Mouse (Mus musculus) T-helper 1 cell (primary cell): ENCODE measurements around the gene Gnpat.

Experiments
- in situ Hi-C: fragments of 300-600 bp; cut with MboI, MseI; formaldehyde crosslinking; loops from one replicate; pipeline ENCODE4 v1.15.1; 2025; ENCODE audit warnings: high pct_unique_total_duplicates

Gene Gnpat

GRCm38 (mm10) chr8:124898251-124898905, 35.5 kb downstream of the Gnpat start:
- in situ Hi-C loops, result no loop called here

GRCm38 (mm10) chr8:124903198-124903597, 40.4 kb downstream of the Gnpat start:
- in situ Hi-C loops, result no loop called here

DNA sequence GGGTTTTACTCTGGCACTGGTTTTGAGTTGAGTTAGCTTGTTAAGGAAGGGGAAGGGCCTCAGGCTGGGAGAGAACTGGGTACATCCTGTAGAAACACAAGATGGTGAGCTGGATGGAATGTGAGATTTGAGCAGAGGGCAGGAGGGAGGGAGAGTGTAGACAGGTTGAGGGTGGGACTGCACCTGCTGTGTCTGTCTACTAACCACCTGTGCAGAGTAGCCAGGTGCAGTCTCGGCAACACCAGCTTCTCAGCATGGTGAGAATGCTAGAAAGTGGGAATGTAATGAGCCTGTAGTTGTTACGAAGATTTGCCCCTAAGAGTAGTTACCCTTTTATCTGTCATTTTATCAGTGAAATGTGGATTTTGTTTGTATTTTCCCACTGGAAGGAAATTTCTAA, 42.6 kb downstream of the Gnpat start:
- in situ Hi-C loops, result no loop called here

GRCm38 (mm10) chr8:124909936-124910335, 47.1 kb downstream of the Gnpat start:
- in situ Hi-C loops, result no loop called here

- in situ Hi-C loops, result no loop called here
Observed at GRCm38 (mm10) chr8:124910349-124910748, 47.5 kb downstream of the Gnpat start.

DNA sequence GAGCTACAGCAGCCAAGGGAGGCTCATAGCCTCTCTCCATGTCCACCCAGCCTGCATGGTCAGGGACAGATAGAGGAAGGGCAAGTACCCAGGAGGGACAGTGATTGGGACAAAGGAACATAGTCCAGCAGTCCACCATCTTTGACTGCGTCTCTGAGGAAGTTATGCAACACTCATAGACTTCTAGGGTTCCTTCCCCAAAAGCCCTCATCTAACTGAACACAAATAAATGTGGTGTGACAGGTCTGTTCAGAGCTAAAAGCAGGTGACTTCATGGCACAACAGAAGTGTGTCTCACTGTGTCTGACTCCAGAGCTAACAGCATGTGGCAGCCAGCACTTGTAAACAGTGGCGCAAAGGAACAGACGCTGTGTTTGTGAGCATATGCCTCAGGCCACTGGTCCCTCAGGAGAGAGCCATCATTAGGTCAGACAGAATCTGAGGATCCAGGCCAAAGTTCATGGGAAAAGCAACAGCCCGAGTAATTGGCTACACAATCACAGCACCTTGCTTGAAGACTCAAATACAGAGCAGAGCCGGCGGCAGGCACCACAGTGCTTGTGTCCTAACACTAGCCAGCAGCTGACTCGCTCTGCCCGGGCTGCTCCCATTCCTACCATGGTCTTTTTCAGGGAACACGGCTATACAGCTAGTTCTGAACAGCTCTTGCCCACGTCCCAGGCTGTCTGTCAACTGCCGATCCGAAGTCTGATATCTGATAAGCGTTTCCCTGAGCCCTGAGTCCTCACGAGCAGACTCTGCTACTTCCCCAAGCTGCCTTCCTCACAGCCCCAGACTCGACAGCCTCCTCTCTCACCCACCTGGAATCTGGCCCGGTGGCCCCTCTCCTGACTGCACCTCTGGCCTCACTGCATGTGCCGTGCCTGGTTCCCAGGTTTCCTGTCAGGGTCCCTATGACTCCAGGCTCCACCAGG, 49.4 kb downstream of the Gnpat start:
- in situ Hi-C loops, result no loop called here

- in situ Hi-C loops, result no loop called here
Observed at GRCm38 (mm10) chr8:124914061-124914460, 51.2 kb downstream of the Gnpat start.

DNA sequence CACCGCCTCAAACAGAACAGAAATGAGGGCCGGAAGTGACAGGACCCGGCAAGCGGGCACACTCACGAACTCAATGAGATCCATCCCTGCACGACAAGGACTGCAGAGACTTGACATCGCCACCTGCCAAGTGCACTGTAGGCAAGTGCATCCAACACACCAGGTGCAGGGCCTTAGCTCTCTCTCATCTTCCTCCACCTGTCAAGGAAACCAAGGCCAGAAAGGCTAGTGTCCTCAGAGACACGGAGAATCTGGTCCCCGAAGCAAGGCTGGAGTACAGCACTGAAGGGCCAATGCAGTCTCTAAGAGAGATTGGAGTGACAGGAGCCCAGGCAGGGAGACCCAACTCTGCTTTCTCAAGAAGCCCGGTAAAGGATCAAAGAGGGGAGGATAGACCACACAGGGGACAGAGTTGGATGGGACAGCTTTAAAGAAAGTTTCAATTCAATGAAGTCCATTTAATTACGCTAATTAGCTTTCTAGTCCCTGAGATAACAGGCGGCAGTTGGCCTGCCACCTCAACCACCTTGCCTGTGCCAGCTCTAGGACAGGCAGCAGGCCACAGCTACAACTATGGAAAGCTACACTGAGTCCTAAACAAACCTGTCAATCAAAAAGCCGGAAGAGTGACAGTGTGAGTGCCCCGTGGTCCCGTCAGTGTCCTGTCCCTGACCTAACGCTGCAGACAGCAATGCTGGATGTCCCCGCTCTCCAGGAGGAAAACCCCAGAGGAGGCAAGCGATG, 55.1 kb downstream of the Gnpat start:
- in situ Hi-C loops, result no loop called here

- in situ Hi-C loops, result no loop called here
Observed at GRCm38 (mm10) chr8:124921369-124922279, 58.8 kb downstream of the Gnpat start.

- in situ Hi-C loops, result no loop called here
Observed at GRCm38 (mm10) chr8:124922490-124923089, 59.8 kb downstream of the Gnpat start.

GRCm38 (mm10) chr8:124923971-124924652, 61.3 kb downstream of the Gnpat start:
- in situ Hi-C loops, result no loop called here

GRCm38 (mm10) chr8:124925544-124926266, 62.9 kb downstream of the Gnpat start:
- in situ Hi-C loops, result no loop called here

- in situ Hi-C loops, result no loop called here
Observed at GRCm38 (mm10) chr8:124926351-124926771, 63.5 kb downstream of the Gnpat start.

DNA sequence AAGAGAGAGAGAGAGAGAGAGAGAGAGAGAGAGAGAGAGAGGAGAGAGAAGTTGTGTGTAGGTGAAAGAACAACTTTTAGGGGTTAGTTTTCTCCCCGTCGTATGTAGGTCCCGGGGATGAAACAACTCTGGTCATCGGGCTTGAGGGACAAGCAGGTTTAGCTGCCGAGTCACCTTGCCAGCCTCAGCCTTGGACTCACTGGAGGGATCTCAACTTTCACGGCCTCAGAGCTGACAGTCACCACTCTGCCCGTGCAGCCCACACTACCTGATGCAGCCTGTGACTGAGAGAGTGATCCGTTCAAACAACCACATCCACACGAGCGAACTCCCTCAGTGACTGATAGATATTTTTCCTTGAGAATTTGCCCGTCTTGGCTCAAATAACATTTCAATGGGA, 66.2 kb downstream of the Gnpat start:
- in situ Hi-C loops, result no loop called here

DNA sequence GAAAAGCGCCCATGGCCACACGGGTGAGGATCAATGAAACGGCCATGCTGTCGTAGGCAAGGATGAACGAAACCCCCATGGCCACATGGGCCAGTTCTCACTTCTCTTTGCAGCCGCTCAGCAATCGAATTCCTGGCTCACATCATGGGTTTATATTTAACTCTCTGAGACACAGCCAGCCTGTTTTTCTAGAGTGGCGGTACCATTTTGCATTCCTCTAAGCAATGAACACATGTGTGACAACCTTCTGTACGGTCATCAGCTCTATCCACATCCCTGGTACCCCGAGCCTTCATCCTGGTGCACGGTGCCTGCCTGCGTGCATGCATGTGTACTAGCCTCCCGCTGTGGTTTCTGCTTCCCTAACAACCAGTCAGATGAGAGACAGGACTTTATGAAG, 67.3 kb downstream of the Gnpat start:
- in situ Hi-C loops, result no loop called here

DNA sequence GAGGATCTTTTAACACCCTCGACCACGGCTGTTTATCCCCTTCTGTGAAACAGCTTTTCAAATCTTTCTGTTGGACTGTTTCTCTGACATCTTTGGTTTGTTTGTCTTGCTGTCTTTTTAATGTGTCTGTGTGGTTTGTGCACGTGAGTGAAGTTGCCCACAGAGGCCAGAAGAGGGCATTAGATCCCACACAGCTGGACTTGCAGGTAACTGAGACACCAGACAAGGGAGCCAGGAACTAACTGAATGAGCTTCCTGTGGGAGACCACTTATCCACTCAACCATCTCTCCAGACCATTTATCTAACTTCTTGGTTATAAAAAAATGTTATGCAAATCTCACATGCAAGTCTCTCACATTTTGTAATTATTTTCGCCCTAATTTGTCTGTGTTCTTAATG, 67.8 kb downstream of the Gnpat start:
- in situ Hi-C loops, result no loop called here

- in situ Hi-C loops, result no loop called here
Observed at GRCm38 (mm10) chr8:124932435-124932834, 69.6 kb downstream of the Gnpat start.

DNA sequence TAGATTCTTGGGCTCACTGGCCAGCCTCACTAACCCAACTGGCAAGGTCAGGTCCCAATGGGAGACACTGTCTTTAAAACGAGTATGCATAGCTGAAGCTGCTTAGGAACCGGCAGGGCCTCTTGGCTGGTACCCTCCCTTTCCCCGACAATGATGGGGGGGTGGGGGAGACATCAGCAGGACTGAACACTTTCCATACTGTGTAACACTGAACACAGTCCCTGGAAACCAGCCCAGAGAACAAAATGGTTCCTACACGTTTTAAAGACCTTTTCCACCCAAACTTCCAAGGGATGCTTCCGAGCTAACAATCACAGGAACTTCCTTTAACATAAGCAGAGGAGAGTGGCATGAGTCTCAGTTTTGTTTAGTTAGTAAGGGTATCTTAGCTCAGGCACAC, 72.3 kb downstream of the Gnpat start:
- in situ Hi-C loops, result no loop called here

- in situ Hi-C loops, result no loop called here
Observed at GRCm38 (mm10) chr8:124936699-124937098, 73.9 kb downstream of the Gnpat start.
